Mouse (Mus musculus) lung, embryonic 15.5 days (tissue): ENCODE data around the gene Dut. TPM values are rescaled to one million over a fixed set of nuclear protein-coding genes. Genes with fewer than 3 reads are reported as not detected.

Experiments
- polyA plus RNA-seq: library from polyadenylated mRNA; unstranded; fragments of >200 nt; fragmentation: Nextera tagmentation; extraction: Ambion mirVana; gene quantifications from 2 replicates; pipeline ENCODE4 v1.2.1, GENCODE M21; 2015

The Dut gene
- polyA plus RNA-seq, 1 experiment from 2014 or later: 164 TPM

Other genes with a start within 250 kb of the Dut start
- 1.7 and 3.4 TPM in 2 replicates for gene Slc24a5, start 179.1 kb upstream of the Dut start, polyA plus RNA-seq
- 91.9 and 97.6 TPM in 2 replicates for gene Myef2, start 123.5 kb upstream of the Dut start, polyA plus RNA-seq
- 0.21 TPM in 1 of 2 replicates, not detected in the other for gene Ctxn2, start 110.5 kb upstream of the Dut start, polyA plus RNA-seq
- gene Slc12a1, start 94.7 kb upstream of the Dut start, polyA plus RNA-seq: not detected in 2 replicates